Mouse (Mus musculus): ENCODE data around the gene Sgms1. TPM values are rescaled to one million over a fixed set of nuclear protein-coding genes. Genes with fewer than 3 reads are reported as not detected.

The Sgms1 gene
- polyA plus RNA-seq, 1 experiment: 42.1 TPM

DNA sequence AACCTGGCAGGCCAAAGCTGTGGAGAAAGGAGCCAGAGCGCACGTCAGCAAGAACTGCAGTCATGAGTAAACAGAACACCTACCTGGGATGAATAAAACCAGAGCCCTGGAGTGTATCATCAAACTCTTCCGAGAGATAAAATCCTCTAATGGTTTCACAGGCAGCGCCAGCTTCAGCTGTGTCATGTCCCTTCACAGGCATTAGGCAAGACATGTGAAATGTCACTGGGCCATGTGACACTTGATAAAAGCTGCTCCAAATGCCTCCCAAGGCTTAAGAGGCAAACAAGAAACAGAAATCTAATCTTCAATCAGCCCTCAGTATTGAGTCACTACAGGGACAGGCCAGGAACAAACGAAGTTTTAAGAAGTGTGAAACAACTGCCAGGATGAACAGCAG lies 193.3 kb downstream of the Sgms1 start:
- 0 out of 2 replicates have a peak overlapping the region, but pooled peaks have one; percentile 19 for H3K27ac ChIP-seq (ENCODE audit: insufficient read depth, low read depth, low read length)
- peaks cover 38% of the 10 kb centered on the region for H3K4me1 ChIP-seq (ENCODE audit: control insufficient read depth, insufficient read depth, low read length)
- TF ChIP-seq CTCF (IDR thresholded peaks at IDR 0.05; ENCODE audit: low read depth, low read length): no peak

GRCm38 (mm10) chr19:32194863-32195262 lies 194.7 kb downstream of the Sgms1 start:
- no peak overlapping the region for H3K4me3 ChIP-seq (ENCODE audit: insufficient read depth, low read length)
- TF ChIP-seq CTCF (IDR thresholded peaks at IDR 0.05; ENCODE audit: low read depth, low read length) (no peak), POLR2A (IDR thresholded peaks at IDR 0.05; ENCODE audit: borderline replicate concordance, low read depth, low read length) (no peak)
- H3K27ac ChIP-seq (ENCODE audit: insufficient read depth, low read depth, low read length): no peak overlapping the region
- peaks cover 27% of the 10 kb centered on the region for H3K4me1 ChIP-seq (ENCODE audit: control insufficient read depth, insufficient read depth, low read length)

More for the DNA sequence above, 193.3 kb downstream of the Sgms1 start:
- H3K4me3 ChIP-seq (ENCODE audit: insufficient read depth, low read length): no peak overlapping the region

- no peak overlapping the region for H3K27ac ChIP-seq (ENCODE audit: insufficient read depth, low read depth, low read length)
Observed at GRCm38 (mm10) chr19:32194074-32194473, 195.4 kb downstream of the Sgms1 start.

DNA sequence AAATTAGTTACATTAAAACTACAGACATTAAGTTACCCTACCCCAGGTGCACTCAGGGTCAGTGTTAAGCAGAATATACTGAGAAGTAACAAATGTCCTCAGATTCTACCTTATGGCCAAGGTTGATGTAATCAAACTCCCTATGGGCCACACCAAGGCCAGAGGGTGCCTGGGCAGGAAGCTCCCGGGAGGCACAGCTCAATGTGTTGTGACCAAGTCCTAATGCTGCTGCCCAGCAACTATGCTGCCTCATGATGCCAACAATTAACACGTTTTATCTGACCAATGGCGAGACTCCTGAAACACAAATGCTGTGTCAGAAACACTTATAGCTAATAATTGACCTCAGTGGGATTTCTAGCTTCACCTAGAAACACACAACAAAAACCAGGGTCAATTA lies 197.9 kb downstream of the Sgms1 start:
- Histone ChIP-seq H3K4me1 (ENCODE audit: control insufficient read depth, insufficient read depth, low read length) (peaks cover 29% of the 10 kb centered on the region), H3K4me3 (ENCODE audit: insufficient read depth, low read length) (no peak overlapping the region), H3K27ac (ENCODE audit: insufficient read depth, low read depth, low read length) (no peak overlapping the region)
- TF ChIP-seq POLR2A (IDR thresholded peaks at IDR 0.05; ENCODE audit: borderline replicate concordance, low read depth, low read length) (no peak), CTCF (IDR thresholded peaks at IDR 0.05; ENCODE audit: low read depth, low read length) (no peak)

More at GRCm38 (mm10) chr19:32194074-32194473, 195.4 kb downstream of the Sgms1 start:
- H3K4me3 ChIP-seq (ENCODE audit: insufficient read depth, low read length): no peak overlapping the region
- TF ChIP-seq CTCF (IDR thresholded peaks at IDR 0.05; ENCODE audit: low read depth, low read length) (no peak), POLR2A (IDR thresholded peaks at IDR 0.05; ENCODE audit: borderline replicate concordance, low read depth, low read length) (no peak)
- H3K4me1 ChIP-seq (ENCODE audit: control insufficient read depth, insufficient read depth, low read length): peaks cover 21% of the 10 kb centered on the region

- Histone ChIP-seq H3K4me3 (ENCODE audit: insufficient read depth, low read length) (no peak overlapping the region), H3K4me1 (ENCODE audit: control insufficient read depth, insufficient read depth, low read length) (peaks cover 32% of the 10 kb centered on the region), H3K27ac (ENCODE audit: insufficient read depth, low read depth, low read length) (no peak overlapping the region)
- no peak for TF ChIP-seq CTCF (IDR thresholded peaks at IDR 0.05; ENCODE audit: low read depth, low read length)
Observed at GRCm38 (mm10) chr19:32189961-32190360, 199.6 kb downstream of the Sgms1 start.

DNA sequence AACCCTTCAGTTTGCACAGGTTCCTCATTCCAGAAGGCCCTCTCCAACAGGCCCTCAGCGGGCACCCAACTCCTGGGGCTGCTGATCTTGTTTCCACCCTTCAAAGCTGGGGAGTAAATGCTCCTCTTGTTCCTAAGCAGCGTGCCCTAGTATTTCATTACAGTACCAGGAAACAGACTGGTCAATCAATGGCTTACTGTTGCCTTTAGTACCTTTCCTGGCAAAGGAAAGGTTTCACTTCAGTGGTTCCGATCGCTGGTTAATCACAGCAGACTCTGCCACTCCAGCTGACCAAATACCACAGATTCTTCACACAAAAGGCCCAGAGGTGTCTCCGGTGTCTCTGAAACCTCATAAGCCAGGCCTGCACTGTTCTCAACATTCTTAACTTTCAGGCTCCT lies 200.5 kb downstream of the Sgms1 start:
- no peak for TF ChIP-seq CTCF (IDR thresholded peaks at IDR 0.05; ENCODE audit: low read depth, low read length)
- no peak for TF ChIP-seq POLR2A (IDR thresholded peaks at IDR 0.05; ENCODE audit: borderline replicate concordance, low read depth, low read length)
- no peak overlapping the region for H3K4me3 ChIP-seq (ENCODE audit: insufficient read depth, low read length)
- peaks cover 37% of the 10 kb centered on the region for H3K4me1 ChIP-seq (ENCODE audit: control insufficient read depth, insufficient read depth, low read length)
- H3K27ac ChIP-seq (ENCODE audit: insufficient read depth, low read depth, low read length): no peak overlapping the region

DNA sequence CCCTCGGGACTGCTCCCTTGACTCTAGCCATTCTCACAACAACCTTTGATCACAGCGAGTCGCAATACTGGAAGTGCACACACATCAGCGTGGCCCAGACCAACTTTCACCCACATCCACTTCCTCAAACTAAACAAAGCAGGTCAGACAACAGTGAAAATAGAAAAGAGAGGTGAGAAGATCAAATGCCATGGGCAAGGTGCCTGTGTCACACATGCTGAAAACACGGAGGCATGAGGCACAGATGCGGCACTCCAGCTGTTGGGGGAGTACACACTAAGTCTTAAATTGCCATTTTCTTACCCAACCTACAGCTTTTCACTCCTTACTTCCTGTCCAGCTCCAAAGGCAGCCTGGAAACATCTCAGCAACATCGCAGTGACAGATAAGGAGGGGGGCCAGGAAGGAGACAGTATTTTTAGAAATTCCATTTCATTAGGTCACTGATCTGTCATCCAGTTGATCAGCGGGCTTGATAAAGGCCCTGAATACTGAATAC lies 202.9 kb downstream of the Sgms1 start:
- TF ChIP-seq POLR2A (IDR thresholded peaks at IDR 0.05; ENCODE audit: borderline replicate concordance, low read depth, low read length): no peak
- TF ChIP-seq CTCF (IDR thresholded peaks at IDR 0.05; ENCODE audit: low read depth, low read length): no peak
- Histone ChIP-seq H3K4me3 (ENCODE audit: insufficient read depth, low read length) (peak overlapping the region; percentile 40), H3K4me1 (ENCODE audit: control insufficient read depth, insufficient read depth, low read length) (peaks cover 56% of the 10 kb centered on the region), H3K27ac (ENCODE audit: insufficient read depth, low read depth, low read length) (peak overlapping the region; percentile 77)

GRCm38 (mm10) chr19:32183005-32183404 lies 206.5 kb downstream of the Sgms1 start:
- Histone ChIP-seq H3K4me3 (ENCODE audit: insufficient read depth, low read length) (no peak overlapping the region), H3K4me1 (ENCODE audit: control insufficient read depth, insufficient read depth, low read length) (peaks cover 67% of the 10 kb centered on the region), H3K27ac (ENCODE audit: insufficient read depth, low read depth, low read length) (peak overlapping the region; percentile 90)
- TF ChIP-seq CTCF (IDR thresholded peaks at IDR 0.05; ENCODE audit: low read depth, low read length) (no peak), POLR2A (IDR thresholded peaks at IDR 0.05; ENCODE audit: borderline replicate concordance, low read depth, low read length) (no peak)

GRCm38 (mm10) chr19:32182471-32182870 lies 207.0 kb downstream of the Sgms1 start:
- H3K27ac ChIP-seq (ENCODE audit: insufficient read depth, low read depth, low read length): peak overlapping the region; percentile 90
- TF ChIP-seq POLR2A (IDR thresholded peaks at IDR 0.05; ENCODE audit: borderline replicate concordance, low read depth, low read length) (no peak), CTCF (IDR thresholded peaks at IDR 0.05; ENCODE audit: low read depth, low read length) (no peak)
- no peak overlapping the region for H3K4me3 ChIP-seq (ENCODE audit: insufficient read depth, low read length)
- peaks cover 61% of the 10 kb centered on the region for H3K4me1 ChIP-seq (ENCODE audit: control insufficient read depth, insufficient read depth, low read length)

GRCm38 (mm10) chr19:32181721-32182394 lies 207.7 kb downstream of the Sgms1 start:
- Histone ChIP-seq H3K4me1 (ENCODE audit: control insufficient read depth, insufficient read depth, low read length) (peaks cover 56% of the 10 kb centered on the region), H3K27ac (ENCODE audit: insufficient read depth, low read depth, low read length) (peak overlapping the region; percentile 90), H3K4me3 (ENCODE audit: insufficient read depth, low read length) (peak overlapping the region; percentile 43)
- TF ChIP-seq POLR2A (IDR thresholded peaks at IDR 0.05; ENCODE audit: borderline replicate concordance, low read depth, low read length) (no peak), CTCF (IDR thresholded peaks at IDR 0.05; ENCODE audit: low read depth, low read length) (no peak)
